ENCODE assay signal across 18 mouse cellular contexts in the genomic region with DNA sequence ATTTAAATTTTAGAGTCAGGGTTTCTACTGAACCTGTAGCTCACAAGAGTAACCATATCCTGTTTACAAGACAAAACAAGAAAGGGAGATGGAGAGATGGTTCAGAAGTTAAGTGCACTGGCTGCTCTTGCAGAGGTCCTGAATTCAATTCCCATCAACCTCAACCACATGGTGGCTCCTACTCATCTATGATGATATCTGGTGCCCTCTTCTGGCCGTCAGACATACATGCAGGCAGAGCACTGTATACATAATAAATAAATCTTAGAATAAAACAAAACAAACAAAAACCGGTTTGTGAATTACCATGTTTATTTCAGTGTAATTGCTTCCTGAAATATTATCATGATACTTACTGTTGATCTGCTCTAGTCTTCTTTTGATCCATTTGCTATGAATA.
A peak's percentile ranks its signal among the peaks of the same experiment; 100 is the strongest.
DNase-seq lines count a peak whose midpoint lies in the region; ATAC-seq and TF ChIP-seq lines count a peak whose summit lies in the region.
"Had no signal": no experiment of that assay in that cellular context is flagged by ENCODE, and none has a peak within 500 bp of the region (broad histone marks: within the 10 kb centered on the region; RNA-seq: fewer than 3 reads in every experiment).

No protein-coding gene starts in this region.

- no peak for ATAC-seq in hindbrain, postnatal 0 days
- ATAC-seq in hindbrain, embryonic 16.5 days = no peak
- no peak for ATAC-seq in lung, postnatal 0 days

- H3K4me1 ChIP-seq in hindbrain, postnatal 0 days (ENCODE audit: insufficient read depth, low read length) = no peaks in the 10 kb centered on the region
- no peaks in the 10 kb centered on the region for H3K4me1 ChIP-seq in hindbrain, embryonic 16.5 days (ENCODE audit: control insufficient read depth, insufficient read depth, low read depth, low read length)
- H3K4me1 ChIP-seq in lung, postnatal 0 days (ENCODE audit: insufficient read depth, low read depth, low read length) = no peaks in the 10 kb centered on the region
- H3K4me1 ChIP-seq: embryonic facial prominence, embryonic 13.5 days; heart, embryonic 13.5 days; limb, embryonic 12.5 days; liver, embryonic 13.5 days; neural tube, embryonic 15.5 days had no signal

- H3K27me3 ChIP-seq in hindbrain, postnatal 0 days (ENCODE audit: insufficient read depth, low read length) = no peaks in the 10 kb centered on the region
- H3K27me3 ChIP-seq in hindbrain, embryonic 16.5 days (replicated peaks; ENCODE audit: control insufficient read depth, insufficient read depth, low read length) = no peaks in the 10 kb centered on the region
- no peaks in the 10 kb centered on the region for H3K27me3 ChIP-seq in lung, postnatal 0 days (replicated peaks; ENCODE audit: insufficient read depth, low read length)
- H3K27me3 ChIP-seq: embryonic facial prominence, embryonic 13.5 days; heart, embryonic 13.5 days; limb, embryonic 12.5 days; liver, embryonic 13.5 days; neural tube, embryonic 15.5 days had no signal

- no peak overlapping the region for H3K4me3 ChIP-seq in hindbrain, postnatal 0 days (ENCODE audit: low read length)
- H3K4me3 ChIP-seq in hindbrain, embryonic 16.5 days (ENCODE audit: low read length) = no peak overlapping the region
- H3K4me3 ChIP-seq in lung, postnatal 0 days (ENCODE audit: low read depth, low read length) = no peak overlapping the region
- H3K4me3 ChIP-seq: embryonic facial prominence, embryonic 13.5 days; heart, embryonic 13.5 days; limb, embryonic 12.5 days; liver, embryonic 13.5 days; neural tube, embryonic 15.5 days had no signal

- no peak overlapping the region for H3K27ac ChIP-seq in hindbrain, postnatal 0 days
- no peak overlapping the region for H3K27ac ChIP-seq in hindbrain, embryonic 16.5 days (ENCODE audit: low read depth, low read length)
- H3K27ac ChIP-seq in lung, postnatal 0 days (ENCODE audit: low read length) = no peak overlapping the region
- H3K27ac ChIP-seq: embryonic facial prominence, embryonic 13.5 days; heart, embryonic 13.5 days; limb, embryonic 12.5 days; liver, embryonic 13.5 days; neural tube, embryonic 15.5 days had no signal

- no peaks in the 10 kb centered on the region for H3K36me3 ChIP-seq in hindbrain, postnatal 0 days (ENCODE audit: insufficient read depth, low read length)
- H3K36me3 ChIP-seq in hindbrain, embryonic 16.5 days (ENCODE audit: control insufficient read depth, insufficient read depth, low read length) = no peaks in the 10 kb centered on the region
- no peaks in the 10 kb centered on the region for H3K36me3 ChIP-seq in lung, postnatal 0 days (ENCODE audit: insufficient read depth, low read length)
- H3K36me3 ChIP-seq: embryonic facial prominence, embryonic 13.5 days; heart, embryonic 13.5 days; limb, embryonic 12.5 days; liver, embryonic 13.5 days; neural tube, embryonic 15.5 days had no signal

- no peaks in the 10 kb centered on the region for H3K9me3 ChIP-seq in hindbrain, postnatal 0 days (ENCODE audit: low read length)
- H3K9me3 ChIP-seq in hindbrain, embryonic 16.5 days (ENCODE audit: control insufficient read depth, low read length) = no peaks in the 10 kb centered on the region
- H3K9me3 ChIP-seq in lung, postnatal 0 days (ENCODE audit: low read length) = no peaks in the 10 kb centered on the region
- H3K9me3 ChIP-seq: embryonic facial prominence, embryonic 13.5 days; heart, embryonic 13.5 days; limb, embryonic 12.5 days; liver, embryonic 13.5 days; neural tube, embryonic 15.5 days had no signal

- WGBS in hindbrain, postnatal 0 days = 63% methylated on average over 2 of the region's 2 CpGs
- 57% methylated on average over 2 of the region's 2 CpGs for WGBS in hindbrain, embryonic 16.5 days
- WGBS in lung, postnatal 0 days = 54% methylated on average over 2 of the region's 2 CpGs

- DNase-seq in hindbrain, postnatal 0 days (ENCODE audit: low spot score) = no peak
- peak; percentile 27 for DNase-seq in 3T3-L1 (ENCODE audit: low read depth, low spot score)
- DNase-seq in A20 (ENCODE audit: low read depth, low spot score) = peak; percentile 49
- peak; percentile 48 for DNase-seq in R1 (ENCODE audit: low read depth, low spot score)
- DNase-seq in cerebellum, postnatal 36 days = no peak
- DNase-seq in lung, postnatal 0 days (ENCODE audit: low spot score) = no peak
- DNase-seq: adrenal gland, adult 2 months; cerebellum, adult 18-20 months; gastrocnemius, postnatal 36 days; liver, embryonic 13.5 days; lung, postnatal 14 days; thymus, postnatal 36 days had no signal

- no peak overlapping the region for H3K4me2 ChIP-seq in hindbrain, postnatal 0 days (ENCODE audit: low read depth, low read length)
- no peak overlapping the region for H3K4me2 ChIP-seq in hindbrain, embryonic 16.5 days (ENCODE audit: low read length)
- no peak overlapping the region for H3K4me2 ChIP-seq in lung, postnatal 0 days (replicated peaks; ENCODE audit: low read depth, low read length)
- H3K4me2 ChIP-seq: embryonic facial prominence, embryonic 13.5 days; heart, embryonic 13.5 days; limb, embryonic 12.5 days; liver, embryonic 13.5 days; midbrain, embryonic 11.5 days; neural tube, embryonic 15.5 days had no signal

- H3K9ac ChIP-seq in hindbrain, postnatal 0 days (replicated peaks; ENCODE audit: low read length) = no peak overlapping the region
- no peak overlapping the region for H3K9ac ChIP-seq in hindbrain, embryonic 16.5 days (ENCODE audit: low read depth, low read length)
- H3K9ac ChIP-seq in lung, postnatal 0 days (replicated peaks; ENCODE audit: low read depth) = no peak overlapping the region
- H3K9ac ChIP-seq: embryonic facial prominence, embryonic 13.5 days; heart, embryonic 13.5 days; limb, embryonic 12.5 days; liver, embryonic 13.5 days; neural tube, embryonic 15.5 days had no signal

- 0 out of 2 replicates have a peak, but pooled peaks have one; percentile 27 for TF ChIP-seq CTCF in hindbrain, postnatal 0 days (IDR thresholded peaks at IDR 0.05; ENCODE audit: low read depth)
- TF ChIP-seq CTCF in lung, postnatal 0 days (IDR thresholded peaks at IDR 0.05) = no peak

- TF ChIP-seq EP300 in lung, postnatal 0 days (IDR thresholded peaks at IDR 0.05) = no peak

Comparison
In these comparisons a context has a peak if more than half of its experiments do, and no peak if none do; other contexts are left out.
1. DNase-seq: peak in 3T3-L1 (single experiment), A20 (single experiment) and R1 (single experiment); none in hindbrain, postnatal 0 days (single experiment), cerebellum, postnatal 36 days (0 of 2) and lung, postnatal 0 days (single experiment).